Mouse (Mus musculus): ENCODE results near the gene Keap1. TPM values are rescaled to one million over a fixed set of nuclear protein-coding genes. Genes with fewer than 3 reads are reported as not detected.
A peak's percentile ranks its signal among the peaks of the same experiment; 100 is the strongest.

Keap1 gene
- polyA plus RNA-seq, 1 experiment from 2014 or later, result 72.5 TPM

GRCm38 (mm10) chr9:21184733-21185132 is 54.4 kb downstream of the Keap1 start:
- Histone ChIP-seq H3K9me3 (no peaks in the 10 kb centered on the region), H3K27me3 (peaks cover 34% of the 10 kb centered on the region), H3K4me2 (replicated peaks) (no peak overlapping the region), H3K4me3 (no peak overlapping the region), H3K36me3 (no peaks in the 10 kb centered on the region), H3K4me1 (peaks cover 7% of the 10 kb centered on the region), H3K27ac (replicated peaks) (no peak overlapping the region), H3K9ac (replicated peaks) (no peak overlapping the region)
- WGBS, result 31% methylated on average over 2 of the region's 2 CpGs
- ATAC-seq (replicated peaks), result no peak

GRCm38 (mm10) chr9:21183905-21184413 is 55.2 kb downstream of the Keap1 start:
- no peak for ATAC-seq (replicated peaks)
- peaks cover 7% of the 10 kb centered on the region for H3K4me1 ChIP-seq
- no peak overlapping the region for H3K27ac ChIP-seq (replicated peaks)
- H3K4me2 ChIP-seq (replicated peaks), result peak overlapping the region; percentile 26
- H3K9ac ChIP-seq (replicated peaks), result 0 out of 2 replicates have a peak overlapping the region, but pooled peaks have one; percentile 1
- no peaks in the 10 kb centered on the region for H3K36me3 ChIP-seq
- no peaks in the 10 kb centered on the region for H3K9me3 ChIP-seq
- H3K4me3 ChIP-seq, result peak overlapping the region; percentile 17
- H3K27me3 ChIP-seq, result peaks cover 34% of the 10 kb centered on the region
- WGBS, result 6% methylated on average over 34 of the region's 34 CpGs

- Histone ChIP-seq H3K4me1 (peaks cover 7% of the 10 kb centered on the region), H3K27me3 (peaks cover 34% of the 10 kb centered on the region), H3K9me3 (no peaks in the 10 kb centered on the region), H3K4me2 (replicated peaks) (no peak overlapping the region), H3K9ac (replicated peaks) (no peak overlapping the region), H3K27ac (replicated peaks) (no peak overlapping the region), H3K4me3 (no peak overlapping the region), H3K36me3 (no peaks in the 10 kb centered on the region)
- 84% methylated on average over 6 of the region's 6 CpGs for WGBS
- ATAC-seq (replicated peaks), result no peak
These were observed 55.7 kb downstream of the Keap1 start for GRCm38 (mm10) chr9:21183421-21183820.

- WGBS, result 8% methylated on average over 48 of the region's 48 CpGs
- H3K27me3 ChIP-seq, result peaks cover 34% of the 10 kb centered on the region
- H3K9ac ChIP-seq (replicated peaks), result no peak overlapping the region
- H3K4me2 ChIP-seq (replicated peaks), result peak overlapping the region; percentile 16; the same call in 1 of the 2 replicates
- H3K27ac ChIP-seq (replicated peaks), result no peak overlapping the region
- H3K4me1 ChIP-seq, result peaks cover 7% of the 10 kb centered on the region
- H3K9me3 ChIP-seq, result no peaks in the 10 kb centered on the region
- H3K36me3 ChIP-seq, result no peaks in the 10 kb centered on the region
- no peak for ATAC-seq (replicated peaks)
- peak overlapping the region; percentile 11; the same call in 1 of the 2 replicates for H3K4me3 ChIP-seq
These were observed 57.5 kb downstream of the Keap1 start for GRCm38 (mm10) chr9:21181421-21182220.

- peaks cover 34% of the 10 kb centered on the region for H3K27me3 ChIP-seq
These were observed 58.3 kb downstream of the Keap1 start for GRCm38 (mm10) chr9:21180841-21181240.

GRCm38 (mm10) chr9:21180402-21180801 is 58.8 kb downstream of the Keap1 start:
- Histone ChIP-seq H3K36me3 (no peaks in the 10 kb centered on the region), H3K27me3 (peaks cover 34% of the 10 kb centered on the region), H3K9ac (replicated peaks) (no peak overlapping the region), H3K4me1 (peaks cover 7% of the 10 kb centered on the region), H3K9me3 (no peaks in the 10 kb centered on the region), H3K27ac (replicated peaks) (no peak overlapping the region), H3K4me2 (replicated peaks) (no peak overlapping the region), H3K4me3 (no peak overlapping the region)
- 73% methylated on average over 4 of the region's 4 CpGs for WGBS
- no peak for ATAC-seq (replicated peaks)

More at GRCm38 (mm10) chr9:21180841-21181240, 58.3 kb downstream of the Keap1 start:
- no peak overlapping the region for H3K27ac ChIP-seq (replicated peaks)
- no peak overlapping the region for H3K4me2 ChIP-seq (replicated peaks)
- no peak overlapping the region for H3K9ac ChIP-seq (replicated peaks)
- peaks cover 7% of the 10 kb centered on the region for H3K4me1 ChIP-seq
- WGBS, result 58% methylated on average over 1 of the region's 1 CpGs
- no peak overlapping the region for H3K4me3 ChIP-seq
- H3K36me3 ChIP-seq, result no peaks in the 10 kb centered on the region
- H3K9me3 ChIP-seq, result no peaks in the 10 kb centered on the region
- ATAC-seq (replicated peaks), result no peak

Other genes starting within 250 kb of the Keap1 start
- 112 and 115 TPM in 2 replicates for gene Mrpl4, start 236.6 kb downstream of the Keap1 start, polyA plus RNA-seq (2015; fragmentation: Nextera tagmentation; extraction: Ambion mirVana)
- gene Icam1, start 223.4 kb downstream of the Keap1 start, polyA plus RNA-seq (2015; fragmentation: Nextera tagmentation; extraction: Ambion mirVana), result 2.8 and 3.0 TPM in 2 replicates
- 0.25 TPM in 1 of 2 replicates, not detected in the other for gene Icam4, start 210.0 kb downstream of the Keap1 start, polyA plus RNA-seq (2015; fragmentation: Nextera tagmentation; extraction: Ambion mirVana)
- 1.5 and 2.2 TPM in 2 replicates for gene Icam5, start 207.3 kb downstream of the Keap1 start, polyA plus RNA-seq (2015; fragmentation: Nextera tagmentation; extraction: Ambion mirVana)
- gene Zglp1, start 172.3 kb downstream of the Keap1 start, polyA plus RNA-seq (2015; fragmentation: Nextera tagmentation; extraction: Ambion mirVana), result 0.37 and 2.2 TPM in 2 replicates
- 1.3 TPM in 2 replicates for gene Gm49373, start 166.3 kb downstream of the Keap1 start, polyA plus RNA-seq (2015; fragmentation: Nextera tagmentation; extraction: Ambion mirVana)
- gene Fdx1l, start 165.7 kb downstream of the Keap1 start, polyA plus RNA-seq (2015; fragmentation: Nextera tagmentation; extraction: Ambion mirVana), result 52.2 and 58.9 TPM in 2 replicates
- gene Gm38431, start 147.4 kb downstream of the Keap1 start, polyA plus RNA-seq (2015; fragmentation: Nextera tagmentation; extraction: Ambion mirVana), result 1.0 and 1.3 TPM in 2 replicates
- gene Raver1, start 147.4 kb downstream of the Keap1 start, polyA plus RNA-seq (2015; fragmentation: Nextera tagmentation; extraction: Ambion mirVana), result 36.8 and 42.0 TPM in 2 replicates
- 10.3 and 11.1 TPM in 2 replicates for gene Tyk2, start 108.1 kb downstream of the Keap1 start, polyA plus RNA-seq (2015; fragmentation: Nextera tagmentation; extraction: Ambion mirVana)
- gene Cdc37, start 89.4 kb downstream of the Keap1 start, polyA plus RNA-seq (2015; fragmentation: Nextera tagmentation; extraction: Ambion mirVana), result 217 and 221 TPM in 2 replicates
- gene Pde4a, start 73.6 kb downstream of the Keap1 start, polyA plus RNA-seq (2015; fragmentation: Nextera tagmentation; extraction: Ambion mirVana), result 23.7 and 25.9 TPM in 2 replicates
- 1.6 TPM in 2 replicates for gene S1pr5, start 9.1 kb upstream of the Keap1 start, polyA plus RNA-seq (2015; fragmentation: Nextera tagmentation; extraction: Ambion mirVana)
- 53.1 and 55.0 TPM in 2 replicates for gene Atg4d, start 25.9 kb upstream of the Keap1 start, polyA plus RNA-seq (2015; fragmentation: Nextera tagmentation; extraction: Ambion mirVana)
- gene Kri1, start 48.6 kb upstream of the Keap1 start, polyA plus RNA-seq (2015; fragmentation: Nextera tagmentation; extraction: Ambion mirVana), result 18.0 and 18.1 TPM in 2 replicates
- gene Cdkn2d, start 52.0 kb upstream of the Keap1 start, polyA plus RNA-seq (2015; fragmentation: Nextera tagmentation; extraction: Ambion mirVana), result 91.3 and 97.9 TPM in 2 replicates
- gene Ap1m2, start 73.0 kb upstream of the Keap1 start, polyA plus RNA-seq (2015; fragmentation: Nextera tagmentation; extraction: Ambion mirVana), result 1.1 and 1.4 TPM in 2 replicates
- gene Slc44a2, start 81.3 kb upstream of the Keap1 start, polyA plus RNA-seq (2015; fragmentation: Nextera tagmentation; extraction: Ambion mirVana), result 77.4 and 77.8 TPM in 2 replicates
- 306 and 307 TPM in 2 replicates for gene Ilf3, start 128.5 kb upstream of the Keap1 start, polyA plus RNA-seq (2015; fragmentation: Nextera tagmentation; extraction: Ambion mirVana)
- gene Qtrt1, start 172.5 kb upstream of the Keap1 start, polyA plus RNA-seq (2015; fragmentation: Nextera tagmentation; extraction: Ambion mirVana), result 45.7 and 49.1 TPM in 2 replicates
- gene Dnm2, start 185.5 kb upstream of the Keap1 start, polyA plus RNA-seq (2015; fragmentation: Nextera tagmentation; extraction: Ambion mirVana), result 74.7 and 77.1 TPM in 2 replicates

Measured in forebrain, embryonic 15.5 days (tissue).